Mouse (Mus musculus): ENCODE data around the gene Cops2. TPM values are rescaled to one million over a fixed set of nuclear protein-coding genes. Genes with fewer than 3 reads are reported as not detected.

Gene Cops2
- total RNA-seq, 1 experiment, result 114 TPM

GRCm38 (mm10) chr2:125797872-125798271 lies 61.1 kb downstream of the Cops2 start:
- H3K4me3 ChIP-seq (ENCODE audit: insufficient read depth in 1 of 2, low read depth in 1 of 2, low read length in 2 of 2, poor library complexity in 1 of 2, severe bottlenecking in 1 of 2), result no peak overlapping the region
- peaks cover 0 to 4% of the 10 kb centered on the region in 2 experiments; a peak in 2 of 4 replicates for H3K4me1 ChIP-seq (ENCODE audit: control insufficient read depth in 2 of 2, insufficient read depth in 2 of 2, low read length in 2 of 2, poor library complexity in 1 of 2)
- TF ChIP-seq MAFK (IDR thresholded peaks at IDR 0.05; ENCODE audit: insufficient read depth, low read depth, low read length) (no peak), ZNF384 (IDR thresholded peaks at IDR 0.05; ENCODE audit: low read depth, low read length) (no peak), ZC3H11A (IDR thresholded peaks at IDR 0.05; ENCODE audit: borderline replicate concordance, low read depth, low read length) (no peak), CHD2 (IDR thresholded peaks at IDR 0.05; ENCODE audit: low read depth, low read length) (no peak), HCFC1 (IDR thresholded peaks at IDR 0.05; ENCODE audit: borderline replicate concordance, insufficient read depth, low read length) (no peak)
- H3K9ac ChIP-seq (ENCODE audit: insufficient read depth, low read depth, low read length, poor library complexity, severe bottlenecking), result no peak overlapping the region
- H3K9me3 ChIP-seq (ENCODE audit: control insufficient read depth, insufficient read depth, low read depth, low read length), result no peaks in the 10 kb centered on the region
- in situ Hi-C loops (cut with MboI; ENCODE audit: low sequenced_read_pairs in 2 of 2, unreplicated experiment in 2 of 2), result no loop called here
- DNase-seq (ENCODE audit: low read depth, low spot score), result no peak
- H3K27ac ChIP-seq (ENCODE audit: insufficient read depth, low read depth, low read length, poor library complexity, severe bottlenecking), result no peak overlapping the region
- H3K36me3 ChIP-seq (ENCODE audit: control insufficient read depth, insufficient read depth, low read length, poor library complexity, severe bottlenecking), result no peaks in the 10 kb centered on the region

DNA sequence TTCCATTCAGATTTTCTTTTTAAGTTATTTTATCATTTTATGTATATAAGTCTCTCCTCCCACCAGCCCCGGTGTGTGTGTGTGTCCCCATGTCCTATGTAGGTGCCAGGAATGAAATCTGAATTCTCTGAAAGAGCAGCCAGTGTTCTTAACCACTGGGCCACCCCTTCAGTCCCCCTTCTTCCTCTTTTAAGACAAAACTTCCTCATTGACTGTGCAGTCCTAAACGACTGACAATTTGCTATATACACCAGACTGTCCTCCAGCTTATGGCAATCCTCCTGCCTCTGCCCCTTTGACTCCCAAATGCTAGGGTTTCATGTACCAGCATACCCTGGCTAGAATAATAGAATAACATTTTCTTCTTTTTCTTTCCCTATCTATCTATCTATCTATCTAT lies 63.8 kb downstream of the Cops2 start:
- in situ Hi-C loops (cut with MboI; ENCODE audit: low sequenced_read_pairs in 2 of 2, unreplicated experiment in 2 of 2), result no loop called here
- Histone ChIP-seq H3K4me1 (ENCODE audit: control insufficient read depth in 2 of 2, insufficient read depth in 2 of 2, low read length in 2 of 2, poor library complexity in 1 of 2) (0 out of 4 replicates have a peak, but pooled peaks cover 0 to 2% of the 10 kb centered on the region in 2 experiments), H3K9ac (ENCODE audit: insufficient read depth, low read depth, low read length, poor library complexity, severe bottlenecking) (no peak overlapping the region), H3K36me3 (ENCODE audit: control insufficient read depth, insufficient read depth, low read length, poor library complexity, severe bottlenecking) (no peaks in the 10 kb centered on the region), H3K27ac (ENCODE audit: insufficient read depth, low read depth, low read length, poor library complexity, severe bottlenecking) (no peak overlapping the region), H3K4me3 (ENCODE audit: insufficient read depth in 1 of 2, low read depth in 1 of 2, low read length in 2 of 2, poor library complexity in 1 of 2, severe bottlenecking in 1 of 2) (no peak overlapping the region), H3K9me3 (ENCODE audit: control insufficient read depth, insufficient read depth, low read depth, low read length) (no peaks in the 10 kb centered on the region)
- no peak for DNase-seq (ENCODE audit: low read depth, low spot score)
- no peak for TF ChIP-seq ZC3H11A (IDR thresholded peaks at IDR 0.05; ENCODE audit: borderline replicate concordance, low read depth, low read length)
- no peak for TF ChIP-seq MAFK (IDR thresholded peaks at IDR 0.05; ENCODE audit: insufficient read depth, low read depth, low read length)
- no peak for TF ChIP-seq CHD2 (IDR thresholded peaks at IDR 0.05; ENCODE audit: low read depth, low read length)
- TF ChIP-seq ZNF384 (IDR thresholded peaks at IDR 0.05; ENCODE audit: low read depth, low read length), result no peak
- TF ChIP-seq HCFC1 (IDR thresholded peaks at IDR 0.05; ENCODE audit: borderline replicate concordance, insufficient read depth, low read length), result no peak

GRCm38 (mm10) chr2:125794166-125794565 lies 64.8 kb downstream of the Cops2 start:
- no peak for DNase-seq (ENCODE audit: low read depth, low spot score)
- in situ Hi-C loops (cut with MboI; ENCODE audit: low sequenced_read_pairs in 2 of 2, unreplicated experiment in 2 of 2), result no loop called here
- Histone ChIP-seq H3K4me1 (ENCODE audit: control insufficient read depth in 2 of 2, insufficient read depth in 2 of 2, low read length in 2 of 2, poor library complexity in 1 of 2) (no peaks in the 10 kb centered on the region), H3K4me3 (ENCODE audit: insufficient read depth in 1 of 2, low read depth in 1 of 2, low read length in 2 of 2, poor library complexity in 1 of 2, severe bottlenecking in 1 of 2) (no peak overlapping the region), H3K27ac (ENCODE audit: insufficient read depth, low read depth, low read length, poor library complexity, severe bottlenecking) (no peak overlapping the region), H3K9ac (ENCODE audit: insufficient read depth, low read depth, low read length, poor library complexity, severe bottlenecking) (no peak overlapping the region), H3K36me3 (ENCODE audit: control insufficient read depth, insufficient read depth, low read length, poor library complexity, severe bottlenecking) (no peaks in the 10 kb centered on the region), H3K9me3 (ENCODE audit: control insufficient read depth, insufficient read depth, low read depth, low read length) (no peaks in the 10 kb centered on the region)
- no peak for TF ChIP-seq ZNF384 (IDR thresholded peaks at IDR 0.05; ENCODE audit: low read depth, low read length)
- TF ChIP-seq CHD2 (IDR thresholded peaks at IDR 0.05; ENCODE audit: low read depth, low read length), result no peak
- no peak for TF ChIP-seq HCFC1 (IDR thresholded peaks at IDR 0.05; ENCODE audit: borderline replicate concordance, insufficient read depth, low read length)
- no peak for TF ChIP-seq MAFK (IDR thresholded peaks at IDR 0.05; ENCODE audit: insufficient read depth, low read depth, low read length)
- TF ChIP-seq ZC3H11A (IDR thresholded peaks at IDR 0.05; ENCODE audit: borderline replicate concordance, low read depth, low read length), result no peak

DNA sequence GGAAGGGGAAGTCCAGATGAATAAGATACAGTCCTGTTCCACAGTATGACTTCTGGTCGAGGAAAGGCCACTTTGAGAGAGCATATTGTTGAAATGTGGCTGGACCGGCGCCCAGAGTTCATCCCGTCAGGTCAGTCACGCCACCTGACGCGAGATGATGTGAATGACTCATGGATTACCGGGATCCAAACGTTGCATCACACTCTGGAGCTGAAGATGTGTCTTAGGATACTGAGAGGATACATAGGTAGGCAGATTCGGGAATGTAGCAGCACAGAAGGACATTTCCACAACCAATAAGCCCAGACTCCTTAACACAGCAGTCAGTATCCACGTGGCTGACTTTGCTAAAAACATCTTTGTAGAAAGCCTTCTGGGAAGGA lies 66.1 kb downstream of the Cops2 start:
- H3K9me3 ChIP-seq (ENCODE audit: control insufficient read depth, insufficient read depth, low read depth, low read length), result no peaks in the 10 kb centered on the region
- DNase-seq (ENCODE audit: low read depth, low spot score), result no peak
- no peak overlapping the region for H3K27ac ChIP-seq (ENCODE audit: insufficient read depth, low read depth, low read length, poor library complexity, severe bottlenecking)
- TF ChIP-seq HCFC1 (IDR thresholded peaks at IDR 0.05; ENCODE audit: borderline replicate concordance, insufficient read depth, low read length) (no peak), ZNF384 (IDR thresholded peaks at IDR 0.05; ENCODE audit: low read depth, low read length) (no peak), CHD2 (IDR thresholded peaks at IDR 0.05; ENCODE audit: low read depth, low read length) (no peak), ZC3H11A (IDR thresholded peaks at IDR 0.05; ENCODE audit: borderline replicate concordance, low read depth, low read length) (no peak), MAFK (IDR thresholded peaks at IDR 0.05; ENCODE audit: insufficient read depth, low read depth, low read length) (no peak)
- no peaks in the 10 kb centered on the region for H3K36me3 ChIP-seq (ENCODE audit: control insufficient read depth, insufficient read depth, low read length, poor library complexity, severe bottlenecking)
- no peak overlapping the region for H3K4me3 ChIP-seq (ENCODE audit: insufficient read depth in 1 of 2, low read depth in 1 of 2, low read length in 2 of 2, poor library complexity in 1 of 2, severe bottlenecking in 1 of 2)
- H3K9ac ChIP-seq (ENCODE audit: insufficient read depth, low read depth, low read length, poor library complexity, severe bottlenecking), result no peak overlapping the region
- in situ Hi-C loops (cut with MboI; ENCODE audit: low sequenced_read_pairs in 2 of 2, unreplicated experiment in 2 of 2), result no loop called here
- no peaks in the 10 kb centered on the region for H3K4me1 ChIP-seq (ENCODE audit: control insufficient read depth in 2 of 2, insufficient read depth in 2 of 2, low read length in 2 of 2, poor library complexity in 1 of 2)
